Mouse (Mus musculus): ENCODE results near the gene Knl1.
A peak's percentile ranks its signal among the peaks of the same experiment; 100 is the strongest.
"Not testable (repeated sequence)": the region's sequence is repeated elsewhere in the genome, so short reads cannot be mapped to it uniquely, and the experiment has no call there.

The Knl1 gene

GRCm38 (mm10) chr2:119046649-119047611, at the start of gene Knl1:
Gene Knl1, plus strand, starts transcription at chr2:119047119.
- DNase-seq (ENCODE audit: low read depth, low spot score): peak; percentile 77

GRCm38 (mm10) chr2:118998115-118998866, 48.6 kb upstream of the Knl1 start:
- no peak for DNase-seq (ENCODE audit: low read depth, low spot score)

- DNase-seq (ENCODE audit: low read depth, low spot score): no peak
Measured at GRCm38 (mm10) chr2:118999025-118999639, 47.8 kb upstream of the Knl1 start.

GRCm38 (mm10) chr2:119006886-119007285, 40.0 kb upstream of the Knl1 start:
- DNase-seq (ENCODE audit: low read depth, low spot score): no peak

GRCm38 (mm10) chr2:119009376-119009775, 37.5 kb upstream of the Knl1 start:
- no peak for DNase-seq (ENCODE audit: low read depth, low spot score)

- no peak for DNase-seq (ENCODE audit: low read depth, low spot score)
Measured at GRCm38 (mm10) chr2:119014989-119015388, 31.9 kb upstream of the Knl1 start.

- no peak for DNase-seq (ENCODE audit: low read depth, low spot score)
Measured at GRCm38 (mm10) chr2:119015604-119016180, 31.2 kb upstream of the Knl1 start.

GRCm38 (mm10) chr2:119016312-119016711, 30.6 kb upstream of the Knl1 start:
- DNase-seq (ENCODE audit: low read depth, low spot score): not testable (repeated sequence)

- no peak for DNase-seq (ENCODE audit: low read depth, low spot score)
Measured at GRCm38 (mm10) chr2:119017647-119018046, 29.3 kb upstream of the Knl1 start.

GRCm38 (mm10) chr2:119018391-119019122, 28.4 kb upstream of the Knl1 start:
- no peak for DNase-seq (ENCODE audit: low read depth, low spot score)

- no peak for DNase-seq (ENCODE audit: low read depth, low spot score)
Measured at GRCm38 (mm10) chr2:119019131-119019530, 27.8 kb upstream of the Knl1 start.

- no peak for DNase-seq (ENCODE audit: low read depth, low spot score)
Measured at GRCm38 (mm10) chr2:119019538-119019937, 27.4 kb upstream of the Knl1 start.

GRCm38 (mm10) chr2:119023154-119023660, 23.7 kb upstream of the Knl1 start:
- DNase-seq (ENCODE audit: low read depth, low spot score): no peak

- no peak for DNase-seq (ENCODE audit: low read depth, low spot score)
Measured at GRCm38 (mm10) chr2:119024536-119025238, 22.2 kb upstream of the Knl1 start.

- DNase-seq (ENCODE audit: low read depth, low spot score): no peak
Measured at GRCm38 (mm10) chr2:119025239-119025616, 21.7 kb upstream of the Knl1 start.

- DNase-seq (ENCODE audit: low read depth, low spot score): no peak
Measured at GRCm38 (mm10) chr2:119026951-119027350, 20.0 kb upstream of the Knl1 start.

GRCm38 (mm10) chr2:119028941-119029551, 17.9 kb upstream of the Knl1 start, which contains the start of gene Ccdc32:
Gene Ccdc32, minus strand, starts transcription at chr2:119029393.
- peak; percentile 80 for DNase-seq (ENCODE audit: low read depth, low spot score)

GRCm38 (mm10) chr2:119032191-119032590, 14.7 kb upstream of the Knl1 start:
- DNase-seq (ENCODE audit: low read depth, low spot score): no peak

GRCm38 (mm10) chr2:119034656-119035396, 12.1 kb upstream of the Knl1 start, which contains the start of gene Rpusd2:
Gene Rpusd2, plus strand, starts transcription at chr2:119034790.
- peak; percentile 87 for DNase-seq (ENCODE audit: low read depth, low spot score)

Data from WW6 (cell line).